ENCODE assay signal across 10 mouse cellular contexts in the genomic region with DNA sequence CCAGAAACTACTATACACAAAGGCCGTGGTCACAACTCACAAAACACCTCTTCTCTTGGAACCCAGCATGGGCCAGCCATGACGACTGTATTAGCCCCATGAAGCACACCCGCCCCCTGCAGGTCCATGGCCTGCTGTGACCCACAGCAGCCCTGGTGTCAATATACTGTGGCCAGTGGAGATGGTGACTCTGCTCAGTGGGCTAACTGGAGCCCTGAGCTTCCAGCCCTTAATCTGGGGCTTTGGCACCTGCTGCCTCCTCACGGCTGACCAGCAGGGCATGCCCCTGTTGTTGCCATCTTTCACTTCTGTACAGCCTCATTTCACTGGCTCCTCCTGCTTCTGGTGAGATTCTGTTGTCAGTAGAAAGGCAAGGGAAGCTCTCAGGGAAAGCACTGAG. TPM values are rescaled to one million over a fixed set of nuclear protein-coding genes. Genes with fewer than 3 reads are reported as not detected.
DNase-seq lines count a peak whose midpoint lies in the region; ATAC-seq and TF ChIP-seq lines count a peak whose summit lies in the region.
"Had no signal": no experiment of that assay in that cellular context is flagged by ENCODE, and none has a peak within 500 bp of the region (broad histone marks: within the 10 kb centered on the region; RNA-seq: fewer than 3 reads in every experiment).

No protein-coding gene starts in this region.

- peaks cover 82% of the 10 kb centered on the region for H3K4me1 ChIP-seq in liver, embryonic 15.5 days (replicated peaks)

- POLR2A ChIA-PET in Patski (lab: Charles Lee) = interaction anchor here (0.7 to 1.5 kb wide), 2 partner anchors 9 to 70 kb away, joined by 3 to 4 read pairs; no protein-coding TSS in a partner anchor

- no peaks in the 10 kb centered on the region for H3K9me3 ChIP-seq in liver, embryonic 15.5 days (replicated peaks)

- intact Hi-C loops in left cerebral cortex, postnatal 4 days (cut with DNase I) = no loop called here
- intact Hi-C loops in left cerebral cortex, postnatal 25 days (cut with DNase I) = no loop called here

- peak; percentile 6 for ATAC-seq in Patski
- no peak for ATAC-seq in liver, embryonic 15.5 days (ENCODE audit: insufficient read depth)
- ATAC-seq in frontal cortex, adult (ENCODE audit: low TSS enrichment) = no peak
- no peak for ATAC-seq in inflammation-experienced regulatory T-cells, adult 6 months

- H3K27ac ChIP-seq in liver, embryonic 15.5 days (replicated peaks) = peak overlapping the region; percentile 38; the same call in 1 of the 2 replicates

- CTCF ChIA-PET in Patski (lab: Charles Lee) = interaction anchor here (1.0 to 3.1 kb wide), 7 partner anchors 23 to 122 kb away, joined by 3 to 12 read pairs (median 3); no protein-coding TSS in a partner anchor

- peak; percentile 44 for DNase-seq in left cerebral cortex, postnatal 4 days
- DNase-seq in left cerebral cortex, postnatal 25 days (ENCODE audit: low spot score in 2 of 2) = no peak
- no peak for DNase-seq in Patski (ENCODE audit: low read depth, low spot score)
- DNase-seq in gastrocnemius, postnatal 10 days = peak; percentile 39
- DNase-seq in urinary bladder, postnatal 4 days (ENCODE audit: low spot score in 2 of 2) = no peak
- DNase-seq: lung, postnatal 14 days had no signal

- H3K27me3 ChIP-seq in Patski = no peaks in the 10 kb centered on the region
- peaks cover 6% of the 10 kb centered on the region; the same call in 1 of the 2 replicates for H3K27me3 ChIP-seq in liver, embryonic 15.5 days

- WGBS in liver, embryonic 15.5 days (ENCODE audit: insufficient replicate concordance) = 50% methylated on average over 4 of the region's 4 CpGs

- H3K4me2 ChIP-seq in liver, embryonic 15.5 days = peak overlapping the region; percentile 9; the same call in 1 of the 2 replicates

- no peak overlapping the region for H3K4me3 ChIP-seq in liver, embryonic 15.5 days (replicated peaks)

- in situ Hi-C loops in Patski (cut with MboI; ENCODE audit: low pct_unique_long_range_greater_than_20kb) = no loop called here

- no peak for TF ChIP-seq CTCF in Patski (IDR thresholded peaks at IDR 0.05)

- H3K36me3 ChIP-seq in liver, embryonic 15.5 days (replicated peaks) = no peaks in the 10 kb centered on the region

- H3K9ac ChIP-seq in liver, embryonic 15.5 days = no peak overlapping the region

RNA-seq across cellular contexts. Expression of gene Rasa3, which starts 4.2 kb away (rescaled TPM):
- 10 to 100 TPM; 46.4 to 49.1 TPM for total RNA-seq in left cerebral cortex, postnatal 4 days (2021)
- total RNA-seq in left cerebral cortex, postnatal 25 days (2021) = 10 to 100 TPM; 56.7 TPM
- polyA plus RNA-seq in Patski (2021) = 28.1 TPM
- total RNA-seq in gastrocnemius, postnatal 10 days (2021) = 10 to 100 TPM; 20.4 to 34.0 TPM
- polyA plus RNA-seq in liver, embryonic 15.5 days (2015; fragmentation: Nextera tagmentation; extraction: Ambion mirVana) = 16.4 and 19.0 TPM in 2 replicates
- polyA plus RNA-seq in inflammation-experienced regulatory T-cells, adult 6 months (2017; shearing (Covaris generic)) = 100 to 1,000 TPM in 1 of 3 experiments, 10 to 100 TPM in 2; 96.4 to 121 (median 96.5) TPM

RNA-seq across cellular contexts. Expression of gene Cfap97d2, which starts 32.5 kb away (rescaled TPM):
- total RNA-seq in left cerebral cortex, postnatal 4 days (2021) = 1 to 10 TPM in 1 of 2 experiments, under 1 TPM in 1; 0.66 to 1.9 TPM
- total RNA-seq in left cerebral cortex, postnatal 25 days (2021) = 1 to 10 TPM in 1 of 2 experiments, under 1 TPM in 1; 0.76 to 1.4 TPM
- polyA plus RNA-seq in Patski (2021) = not detected
- total RNA-seq in gastrocnemius, postnatal 10 days (2021) = not detected
- 0.12 TPM in 1 of 2 replicates, not detected in the other for polyA plus RNA-seq in liver, embryonic 15.5 days (2015; fragmentation: Nextera tagmentation; extraction: Ambion mirVana)
- not detected for polyA plus RNA-seq in inflammation-experienced regulatory T-cells, adult 6 months (2017; shearing (Covaris generic))
- total RNA-seq: gastrocnemius, adult 8-10 months had no signal

Comparison
In these comparisons a context has a peak if more than half of its experiments do, and no peak if none do; other contexts are left out.
1. DNase-seq: peak in left cerebral cortex, postnatal 4 days (single experiment) and gastrocnemius, postnatal 10 days (single experiment); none in left cerebral cortex, postnatal 25 days (0 of 2), Patski (single experiment) and urinary bladder, postnatal 4 days (0 of 2).